Mouse (Mus musculus): ENCODE measurements around the gene Kpna2.
A peak's percentile ranks its signal among the peaks of the same experiment; 100 is the strongest.

Gene Kpna2

DNA sequence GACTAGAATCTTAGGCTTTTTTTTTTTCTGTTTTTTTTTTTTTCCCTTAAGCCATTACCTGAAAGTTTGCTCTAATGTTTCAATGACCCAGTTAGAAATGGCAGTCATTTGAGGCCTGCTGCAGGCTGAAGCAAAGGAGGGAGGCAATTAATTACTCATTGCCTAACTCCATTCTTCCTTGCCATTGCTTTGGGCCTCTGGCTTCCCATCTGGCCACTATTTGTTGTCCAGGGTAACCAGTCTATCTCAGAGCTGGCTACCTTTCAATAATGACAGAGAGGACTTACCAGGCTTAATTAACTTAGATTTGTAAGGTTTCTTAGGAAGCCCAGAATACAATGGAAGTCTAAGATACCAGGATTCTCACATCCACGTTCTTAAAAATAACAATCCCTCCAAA is 17.6 kb downstream of the Kpna2 start:
- no peak for DNase-seq

DNA sequence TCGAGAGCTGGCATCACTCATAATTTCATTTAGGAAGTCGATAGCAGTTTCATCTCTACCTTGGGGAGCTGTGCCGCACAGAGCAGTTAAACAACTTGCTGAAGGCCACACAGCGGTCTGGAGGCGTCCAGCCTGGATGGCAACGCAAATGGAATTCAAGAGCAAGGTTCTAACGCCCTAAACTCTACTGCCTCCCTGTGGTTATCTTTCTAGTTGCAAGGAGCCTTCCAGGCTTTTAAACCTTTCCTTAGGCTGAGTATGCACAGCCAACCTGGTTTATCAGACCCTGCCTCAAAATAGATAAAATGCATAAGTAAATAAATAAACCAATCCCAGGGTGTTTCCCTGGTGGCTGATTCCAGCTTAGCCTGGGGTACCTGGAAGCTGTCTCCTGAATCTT is 18.9 kb downstream of the Kpna2 start:
- DNase-seq: peak; percentile 47

GRCm38 (mm10) chr11:106976194-106976593 is 23.1 kb downstream of the Kpna2 start:
- no peak for DNase-seq

DNA sequence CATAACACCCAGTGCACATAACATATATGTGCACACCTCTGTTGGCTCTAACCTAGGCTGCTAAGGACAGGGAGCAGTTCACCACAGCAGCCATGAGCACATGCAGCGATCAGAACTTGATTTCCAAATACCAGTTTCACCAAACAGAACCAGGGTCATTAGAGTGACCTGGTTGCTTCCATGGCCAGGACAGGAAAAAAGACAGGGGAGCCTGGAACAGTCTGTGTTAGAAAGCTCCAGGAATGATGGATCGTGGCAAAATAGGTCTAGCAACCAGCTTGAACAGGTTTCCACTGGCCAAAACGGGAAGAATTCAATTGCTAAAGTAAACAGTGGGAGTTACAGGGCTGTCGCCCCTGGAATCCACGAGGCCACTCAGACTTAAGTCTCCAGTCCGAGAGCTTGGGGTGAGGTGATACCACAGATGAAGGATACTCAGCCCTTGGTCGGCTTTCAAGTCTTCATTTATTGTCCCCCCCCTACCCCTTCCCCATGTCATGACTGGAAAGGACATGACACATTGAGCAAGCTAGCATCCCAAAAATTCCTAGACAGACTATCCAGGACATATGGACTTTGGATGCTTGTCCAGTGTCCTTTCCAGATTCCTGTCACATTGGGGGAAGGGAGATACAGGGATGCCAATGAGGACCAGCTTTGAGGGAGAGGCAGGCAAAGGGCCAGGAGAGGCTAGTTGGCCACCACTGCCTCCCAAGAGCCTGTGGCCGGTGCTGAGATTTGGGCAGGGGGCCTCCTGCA is 23.7 kb downstream of the Kpna2 start:
- no peak for DNase-seq

DNA sequence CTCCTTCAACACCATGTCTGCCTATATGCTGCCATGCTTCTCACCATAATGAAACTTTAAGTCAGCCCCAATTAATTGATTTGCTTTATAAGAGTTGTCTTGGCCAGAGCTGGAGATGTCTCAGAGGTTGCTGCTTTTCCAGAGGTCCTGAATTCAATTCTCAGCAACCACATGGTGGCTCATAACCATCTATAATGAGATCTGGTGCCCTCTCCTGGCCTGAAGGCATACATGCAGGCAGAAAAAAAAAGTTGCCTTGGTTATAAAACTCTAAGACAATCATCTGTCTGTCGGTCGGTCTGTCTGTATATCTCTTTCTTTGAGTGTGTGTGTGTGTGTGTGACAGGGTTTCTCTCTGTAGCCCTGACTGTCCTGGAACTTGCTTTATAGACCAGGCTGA is 24.9 kb downstream of the Kpna2 start:
- DNase-seq: peak; percentile 31

DNA sequence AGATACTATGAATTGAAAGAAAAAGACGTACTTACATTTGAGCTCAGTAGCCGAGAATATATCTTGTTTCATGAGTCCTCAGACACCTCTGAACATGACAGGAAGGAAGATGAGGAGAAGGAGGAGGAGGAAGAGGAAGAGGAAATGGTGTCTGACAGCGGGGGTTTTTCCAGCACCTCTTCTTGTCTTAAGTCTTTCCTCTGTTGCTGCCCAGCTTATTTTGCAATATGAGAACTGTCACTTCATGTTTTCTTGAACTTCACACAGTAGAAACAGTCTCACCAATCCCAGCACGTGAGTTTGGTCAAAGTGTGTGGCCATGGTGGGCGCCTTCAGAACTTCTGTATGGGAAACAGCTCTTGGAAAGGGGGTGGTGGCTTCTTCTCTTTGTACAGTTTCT is 26.3 kb downstream of the Kpna2 start:
- no peak for DNase-seq

DNA sequence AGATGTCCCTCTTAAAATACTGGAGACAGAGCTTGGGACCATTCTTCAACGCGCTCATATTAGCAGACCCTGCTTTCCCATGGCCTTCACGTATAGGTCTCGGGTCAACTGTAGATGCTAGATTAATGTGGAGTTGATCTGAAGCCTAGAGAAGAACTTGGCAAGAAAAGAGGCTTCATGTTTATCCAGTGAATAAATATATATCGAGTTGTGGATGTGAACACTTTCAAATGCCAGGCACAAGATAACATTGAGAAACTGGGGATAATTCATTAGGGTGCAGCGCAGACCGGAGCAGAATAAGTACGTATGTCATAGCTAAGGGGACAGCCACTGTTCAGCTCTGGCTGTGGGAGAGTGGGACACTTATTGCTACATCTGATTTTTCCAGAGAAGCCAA is 29.5 kb downstream of the Kpna2 start:
- DNase-seq: no peak

DNA sequence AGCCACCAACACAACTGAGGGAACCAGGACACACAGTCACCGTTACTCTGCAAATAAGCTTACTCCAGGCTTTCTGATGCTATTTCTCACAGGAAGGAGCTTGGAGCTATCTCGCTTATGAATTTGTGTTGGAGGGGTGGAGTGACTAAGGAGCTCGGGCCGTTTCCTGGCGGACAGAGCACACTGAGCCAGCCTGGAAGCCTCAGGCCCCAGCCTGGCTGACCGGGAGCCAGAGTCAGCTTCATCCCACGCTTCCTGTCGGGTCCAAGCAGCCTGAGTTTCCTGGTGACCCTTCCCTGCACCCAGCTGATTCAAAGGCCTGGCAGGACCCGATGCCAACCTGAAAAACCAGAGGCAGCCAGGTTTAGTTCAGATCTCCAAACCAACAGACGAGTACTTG is 31.7 kb downstream of the Kpna2 start:
- DNase-seq: no peak

GRCm38 (mm10) chr11:106965881-106966280 is 33.5 kb downstream of the Kpna2 start:
- no peak for DNase-seq

DNA sequence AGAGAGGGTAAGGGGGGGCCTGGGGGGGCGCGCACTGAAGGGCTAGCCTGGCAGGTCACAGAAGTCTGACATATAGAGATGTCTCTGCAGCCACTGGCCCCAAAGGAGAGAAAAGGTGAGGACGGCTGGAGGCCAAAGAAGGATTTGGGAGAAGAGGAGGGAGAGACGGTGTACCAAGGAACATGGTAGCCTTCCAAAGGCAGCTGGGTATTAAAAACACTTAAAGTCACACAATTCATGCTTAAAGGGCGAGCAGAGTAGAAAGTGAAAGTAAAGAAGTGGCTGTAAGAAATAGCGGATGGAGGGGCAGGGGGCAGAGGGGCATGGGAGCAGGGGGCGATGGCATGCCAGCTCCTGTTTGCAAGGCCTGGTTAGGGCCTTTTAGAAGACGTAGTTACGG is 37.0 kb downstream of the Kpna2 start:
- DNase-seq: no peak

DNA sequence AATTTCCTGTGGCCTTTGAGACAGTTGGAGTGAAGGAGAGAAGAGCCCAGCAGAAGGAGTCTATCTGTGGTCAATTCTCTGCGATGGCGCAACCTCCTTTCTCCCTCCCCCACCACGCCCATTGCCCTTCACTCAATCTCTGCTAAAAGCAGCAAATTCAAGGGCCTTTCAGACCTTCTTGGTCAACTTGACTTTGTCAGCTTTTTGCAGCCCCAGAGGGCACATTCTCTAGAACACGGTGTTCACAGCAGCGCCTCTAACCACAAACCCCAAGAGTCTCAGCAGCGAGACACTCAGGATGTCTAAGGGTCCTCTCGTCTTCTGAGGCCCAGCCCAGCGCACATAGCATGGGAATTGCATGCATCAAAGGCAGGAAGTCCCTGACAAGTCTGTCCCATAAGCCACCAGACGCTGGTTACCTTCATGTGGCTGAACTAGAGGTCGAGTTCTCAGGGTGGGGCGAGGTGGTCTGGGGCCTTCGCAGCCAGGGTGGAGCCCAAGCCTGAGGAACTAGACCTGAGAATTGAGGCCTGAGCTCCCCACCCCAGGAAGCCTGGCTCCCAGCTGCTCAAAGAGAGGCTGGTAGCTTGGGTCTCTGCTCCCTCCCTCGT is 37.8 kb downstream of the Kpna2 start:
- DNase-seq: peak; percentile 66

DNA sequence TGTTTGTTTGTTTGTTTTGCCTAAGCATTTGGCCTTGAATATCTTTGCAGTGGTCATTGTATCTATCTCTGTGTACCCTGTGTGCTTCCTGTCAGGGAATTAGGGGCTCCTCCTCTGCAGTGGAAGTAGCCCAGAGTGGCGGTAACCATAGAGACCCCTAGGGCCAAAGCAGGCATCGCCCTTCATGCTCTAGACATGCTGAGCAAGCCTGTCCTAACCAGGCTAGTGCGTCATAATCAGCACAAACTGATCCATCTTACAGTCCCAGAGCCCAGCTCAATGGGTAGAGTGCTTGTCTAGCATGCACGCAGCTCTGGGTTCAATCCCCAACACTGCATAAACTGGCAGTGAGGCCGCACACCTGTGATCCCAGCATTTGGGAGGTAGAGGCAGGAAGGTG is 40.2 kb downstream of the Kpna2 start:
- DNase-seq: no peak

DNA sequence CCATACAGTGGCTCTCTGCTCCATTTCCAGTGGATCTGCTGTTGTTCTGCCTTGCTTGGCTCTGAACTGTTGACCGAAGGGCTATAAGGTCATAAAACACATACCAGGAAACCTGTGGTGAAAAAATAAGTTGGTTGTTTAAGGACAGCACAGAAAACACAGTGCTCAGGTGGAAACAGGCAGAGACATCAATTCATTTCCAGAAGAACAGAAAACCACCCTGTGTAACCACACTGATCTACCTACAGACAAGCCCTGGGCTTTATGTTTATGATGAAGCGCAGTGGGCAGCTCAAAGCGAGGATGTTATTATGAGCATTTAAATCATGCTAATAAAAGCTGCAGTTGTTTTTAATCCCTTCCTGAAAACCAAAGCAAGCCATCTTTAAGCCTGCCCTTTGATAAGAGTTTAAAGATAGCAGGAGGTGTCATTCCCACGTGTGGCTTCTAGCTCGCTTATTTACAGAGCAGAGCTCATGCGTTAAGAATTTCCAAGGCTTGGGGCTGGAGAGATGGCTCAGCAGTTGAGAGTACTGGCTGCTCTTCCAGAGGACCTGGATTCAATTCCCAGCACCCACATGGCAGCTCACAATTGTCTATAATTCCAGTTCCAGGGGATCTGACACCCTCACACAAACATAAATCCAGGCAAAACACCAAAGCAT is 40.8 kb downstream of the Kpna2 start:
- DNase-seq: no peak

DNA sequence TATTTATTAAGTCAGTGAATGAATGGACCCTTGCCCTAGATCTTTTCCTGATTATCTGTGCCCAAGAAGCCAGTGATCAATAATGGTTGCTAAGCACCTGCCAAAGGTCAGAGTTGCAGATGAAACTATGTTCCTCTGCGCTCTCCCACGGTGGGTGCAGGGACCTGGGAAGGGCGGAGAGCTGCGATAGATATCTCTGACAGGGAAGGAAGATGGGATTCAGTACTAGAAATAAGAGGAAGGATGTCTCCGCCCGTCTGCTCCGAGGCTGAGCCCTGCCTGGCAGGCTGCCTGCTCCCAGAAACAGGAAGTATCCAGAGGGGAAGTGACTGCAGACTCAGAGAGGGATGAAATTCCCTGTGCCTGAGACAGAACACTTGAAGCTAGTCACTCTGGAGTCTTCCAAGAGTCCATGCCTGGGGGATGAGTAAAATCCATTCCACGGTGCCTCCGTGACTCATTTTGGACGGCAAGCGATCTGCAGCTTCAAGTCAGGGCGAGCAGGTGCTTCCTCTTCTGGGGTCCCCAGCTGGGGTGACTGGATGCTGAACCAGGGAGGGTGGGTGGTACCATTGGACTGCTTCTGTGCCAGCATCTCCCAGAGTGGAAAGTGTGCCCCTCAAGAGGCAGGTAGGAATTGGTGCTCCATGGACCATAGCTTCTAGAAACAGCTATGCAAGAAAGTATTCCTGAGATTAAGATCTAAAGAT is 41.9 kb downstream of the Kpna2 start:
- DNase-seq: peak; percentile 53

- no peak for DNase-seq
These were observed 44.8 kb downstream of the Kpna2 start for GRCm38 (mm10) chr11:106954566-106954965.

DNA sequence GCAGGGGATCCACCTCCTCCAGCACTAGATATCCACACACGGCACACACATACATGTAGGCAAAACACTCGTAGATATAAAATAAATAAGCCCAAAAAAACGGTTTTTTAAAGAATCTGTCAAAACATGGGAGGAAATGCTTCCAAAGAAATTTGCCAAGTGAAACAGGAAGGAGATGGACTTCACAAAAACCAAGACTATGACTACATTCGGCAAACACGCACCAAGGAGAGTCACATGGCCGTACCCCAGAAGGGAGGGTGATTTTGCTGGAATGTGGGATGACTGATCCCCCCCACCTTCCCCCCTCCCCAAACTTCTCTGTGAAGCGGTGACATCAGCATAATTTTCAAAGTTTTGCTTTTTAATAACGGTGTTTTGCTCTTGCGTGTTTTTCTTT is 45.2 kb downstream of the Kpna2 start:
- no peak for DNase-seq
